Mouse (Mus musculus) CH12.LX (cell line): ENCODE measurements at regions not wholly inside any gene's neighbourhood (a gene's known extent, or its start where the extent isn't known, plus 50 kb on each side); places are given as distances from the start of the nearest gene placed in this dataset.

Experiments used
- DNase-seq: peaks from one replicate; pipeline ENCODE4 v3.0.0-alpha.2; 2013; ENCODE audit errors: extremely low read depth
- H3K27ac ChIP-seq: 2 replicates; pipeline ENCODE4 v1.5.1; 2012; ENCODE audit warnings: low read depth, mild to moderate bottlenecking, control low read depth, moderate library complexity; ENCODE audit not compliant: insufficient read depth
- H3K27me3 ChIP-seq: replicated peaks from 2 replicates; pipeline ENCODE3; 2012; ENCODE audit warnings: inconsistent platforms
- H3K36me3 ChIP-seq, 2 experiments: replicated peaks in 1 of 2; 2 replicates each; pipeline versions ENCODE3 to v1.6.1; 2012; ENCODE audit warnings: inconsistent platforms in 1 of 2, low read length in 1 of 2, mild to moderate bottlenecking in 1 of 2, mixed read lengths in 1 of 2, moderate library complexity in 1 of 2; ENCODE audit not compliant: control insufficient read depth in 1 of 2, insufficient read depth in 1 of 2
- H3K4me1 ChIP-seq, 2 experiments: 2 replicates each; pipeline ENCODE4 v1.6.1; 2012; ENCODE audit warnings: inconsistent platforms in 1 of 2, moderate library complexity in 1 of 2; ENCODE audit not compliant: insufficient read depth in 2 of 2, control insufficient read depth in 1 of 2
- H3K4me2 ChIP-seq: 2 replicates; pipeline ENCODE4 v1.6.1; 2012; ENCODE audit warnings: low read depth, mild to moderate bottlenecking, control low read depth; ENCODE audit not compliant: poor library complexity, insufficient read depth, severe bottlenecking
- H3K4me3 ChIP-seq, 3 experiments: fragments of 150-350 bp in 1 of 3; sonication (generic) in 1 of 3; replicated peaks in 1 of 3; 2 replicates each; pipeline versions ENCODE3 to v1.5.1; 2011 to 2012; ENCODE audit warnings: low read depth in 2 of 3, low read length in 2 of 3, mild to moderate bottlenecking in 2 of 3, moderate library complexity in 2 of 3, control low read depth in 1 of 3, improper control_type of control experiment in 1 of 3, inconsistent platforms in 1 of 3, mixed read lengths in 1 of 3; ENCODE audit not compliant: poor library complexity in 1 of 3
- H3K79me2 ChIP-seq: replicated peaks from 2 replicates; pipeline ENCODE4 v1.6.1; 2012; ENCODE audit warnings: mild to moderate bottlenecking, moderate library complexity; ENCODE audit not compliant: control insufficient read depth, poor library complexity, insufficient read depth, severe bottlenecking; ENCODE audit errors: extremely low read depth
- H3K9ac ChIP-seq: 2 replicates; pipeline ENCODE4 v1.6.1; 2012; ENCODE audit warnings: low read depth, mild to moderate bottlenecking, control low read depth, moderate library complexity; ENCODE audit not compliant: insufficient read depth
- H3K9me3 ChIP-seq: replicated peaks from 2 replicates; pipeline ENCODE3; 2012; ENCODE audit warnings: low read length, inconsistent platforms, mixed read lengths
- CHD1 ChIP-seq: IDR thresholded peaks from 2 replicates; pipeline ENCODE4 v1.6.1; 2012; ENCODE audit warnings: low read depth, low read length, improper control_type of control experiment, inconsistent platforms
- EP300 ChIP-seq: IDR thresholded peaks from 2 replicates; pipeline ENCODE4 v1.6.1; 2011; ENCODE audit warnings: low read length, improper control_type of control experiment
- GABPA ChIP-seq: IDR thresholded peaks from 2 replicates; pipeline ENCODE4 v1.6.1; 2012; ENCODE audit warnings: low read depth, low read length, improper control_type of control experiment, inconsistent platforms; ENCODE audit not compliant: insufficient replicate concordance
- HCFC1 ChIP-seq: IDR thresholded peaks from 2 replicates; pipeline ENCODE4 v1.6.1; 2012; ENCODE audit warnings: low read depth, mild to moderate bottlenecking, inconsistent platforms, low read length, improper control_type of control experiment
- IRF4 ChIP-seq: IDR thresholded peaks from 2 replicates; pipeline ENCODE4 v1.6.1; 2014; ENCODE audit warnings: low read depth, mild to moderate bottlenecking, inconsistent platforms, low read length, improper control_type of control experiment
- KAT2A ChIP-seq: IDR thresholded peaks from 2 replicates; pipeline ENCODE4 v1.6.1; 2012; ENCODE audit warnings: low read length, improper control_type of control experiment, inconsistent platforms; ENCODE audit not compliant: insufficient replicate concordance
- MAZ ChIP-seq: IDR thresholded peaks from 2 replicates; pipeline ENCODE4 v1.6.1; 2012; ENCODE audit warnings: low read depth, mild to moderate bottlenecking, inconsistent platforms, low read length, improper control_type of control experiment, moderate library complexity
- MEF2A ChIP-seq: IDR thresholded peaks from 2 replicates; pipeline ENCODE4 v1.6.1; 2014; ENCODE audit warnings: low read depth, mild to moderate bottlenecking, inconsistent platforms, low read length, improper control_type of control experiment, borderline replicate concordance
- NELFE ChIP-seq: IDR thresholded peaks from 2 replicates; pipeline ENCODE4 v1.6.1; 2011; ENCODE audit warnings: low read depth, low read length, improper control_type of control experiment
- NRF1 ChIP-seq: IDR thresholded peaks from 2 replicates; pipeline ENCODE4 v1.6.1; 2014; ENCODE audit warnings: low read depth, mild to moderate bottlenecking, inconsistent platforms, low read length, improper control_type of control experiment, moderate library complexity
- PAX5 ChIP-seq: IDR thresholded peaks from 2 replicates; pipeline ENCODE4 v1.6.1; 2012; ENCODE audit warnings: low read length, inconsistent platforms, mixed read lengths
- POLR2A ChIP-seq: IDR thresholded peaks from 2 replicates; pipeline ENCODE4 v1.6.1; 2011; ENCODE audit warnings: low read depth, mild to moderate bottlenecking, improper control_type of control experiment, low read length
- RAD21 ChIP-seq: IDR thresholded peaks from 2 replicates; pipeline ENCODE4 v1.6.1; 2011; ENCODE audit warnings: low read depth, mild to moderate bottlenecking, low read length, improper control_type of control experiment, moderate library complexity
- RCOR1 ChIP-seq: conservative IDR thresholded peaks from 2 replicates; pipeline ENCODE4 v1.6.1; 2012; ENCODE audit warnings: low read depth, mild to moderate bottlenecking, inconsistent platforms, low read length, improper control_type of control experiment
- SIN3A ChIP-seq: IDR thresholded peaks from 2 replicates; pipeline ENCODE4 v1.6.1; 2012; ENCODE audit warnings: low read length, improper control_type of control experiment, inconsistent platforms
- TBP ChIP-seq: conservative IDR thresholded peaks from 2 replicates; pipeline ENCODE4 v1.6.1; 2011; ENCODE audit warnings: low read depth, low read length, improper control_type of control experiment
- TCF12 ChIP-seq: IDR thresholded peaks from 2 replicates; pipeline ENCODE4 v1.6.1; 2014; ENCODE audit warnings: low read depth, mild to moderate bottlenecking, inconsistent platforms, low read length, improper control_type of control experiment
- UBTF ChIP-seq: IDR thresholded peaks from 2 replicates; pipeline ENCODE4 v1.6.1; 2012; ENCODE audit warnings: low read depth, mild to moderate bottlenecking, inconsistent platforms, low read length, improper control_type of control experiment, moderate library complexity
- USF2 ChIP-seq: conservative IDR thresholded peaks from 2 replicates; pipeline ENCODE4 v1.6.1; 2011; ENCODE audit warnings: low read depth, low read length, improper control_type of control experiment
- ZMIZ1 ChIP-seq: IDR thresholded peaks from 2 replicates; pipeline ENCODE4 v1.6.1; 2012; ENCODE audit warnings: low read depth, mild to moderate bottlenecking, inconsistent platforms, low read length, improper control_type of control experiment
- dilution Hi-C: fragments of 300-500 bp; cut with MboI; formaldehyde crosslinking; loops from 2 replicates; pipeline ENCODE4 v1.14.3; 2020; ENCODE audit warnings: low sequenced_read_pairs; ENCODE audit not compliant: extremely low pct_unique_long_range_greater_than_20kb, extremely low pct_ligation_motif_present
- in situ Hi-C: fragments of 300-500 bp; cut with MboI; formaldehyde crosslinking; loops from 3 replicates; pipeline ENCODE4 v1.14.3; 2019; ENCODE audit warnings: low sequenced_read_pairs, low pct_ligation_motif_present, low pct_unique_long_range_greater_than_20kb, mixed read lengths

GRCm38 (mm10) chr12:42100189-42100588 is 614.0 kb upstream of the Lrrn3 start:
- no peak overlapping the region for H3K9ac ChIP-seq
- H3K4me3 ChIP-seq: no peak overlapping the region
- in situ Hi-C loops: no loop called here
- dilution Hi-C loops: no loop called here
- H3K4me1 ChIP-seq: no peaks in the 10 kb centered on the region
- H3K79me2 ChIP-seq: no peaks in the 10 kb centered on the region
- no peak overlapping the region for H3K27ac ChIP-seq
- no peak for TF ChIP-seq IRF4
- no peak for TF ChIP-seq NRF1
- TF ChIP-seq KAT2A: no peak
- no peak for TF ChIP-seq GABPA
- TF ChIP-seq TBP: no peak
- no peak for TF ChIP-seq PAX5
- TF ChIP-seq POLR2A: no peak
- no peak for TF ChIP-seq RAD21
- TF ChIP-seq ZMIZ1: no peak
- TF ChIP-seq TCF12: no peak
- no peak for TF ChIP-seq NELFE
- TF ChIP-seq USF2: no peak
- TF ChIP-seq CHD1: no peak
- no peak for TF ChIP-seq MEF2A
- no peak for TF ChIP-seq UBTF
- H3K4me2 ChIP-seq: no peak overlapping the region
- DNase-seq: no peak
- H3K36me3 ChIP-seq: no peaks in the 10 kb centered on the region
- H3K9me3 ChIP-seq: no peaks in the 10 kb centered on the region
- no peaks in the 10 kb centered on the region for H3K27me3 ChIP-seq

GRCm38 (mm10) chr12:42070401-42070800 is 584.2 kb upstream of the Lrrn3 start:
- no peaks in the 10 kb centered on the region for H3K79me2 ChIP-seq
- no peak for TF ChIP-seq EP300
- no peak for TF ChIP-seq MAZ
- no peak for TF ChIP-seq RCOR1
- no peak for TF ChIP-seq NRF1
- TF ChIP-seq IRF4: no peak
- no peak for TF ChIP-seq PAX5
- TF ChIP-seq HCFC1: no peak
- TF ChIP-seq MEF2A: no peak
- TF ChIP-seq GABPA: no peak
- no peak for TF ChIP-seq SIN3A
- TF ChIP-seq, all 38 proteins: peak for 0
- Histone ChIP-seq H3K9ac (no peak overlapping the region), H3K4me3 (no peak overlapping the region), H3K4me2 (no peak overlapping the region), H3K36me3 (no peaks in the 10 kb centered on the region), H3K4me1 (no peaks in the 10 kb centered on the region; a peak in 1 of 4 replicates), H3K9me3 (no peaks in the 10 kb centered on the region), H3K27me3 (no peaks in the 10 kb centered on the region), H3K27ac (no peak overlapping the region)
- in situ Hi-C loops (no loop called here), dilution Hi-C loops (no loop called here)
- DNase-seq: no peak
